Mouse (Mus musculus): ENCODE data around the gene Elovl7.

Gene Elovl7

DNA sequence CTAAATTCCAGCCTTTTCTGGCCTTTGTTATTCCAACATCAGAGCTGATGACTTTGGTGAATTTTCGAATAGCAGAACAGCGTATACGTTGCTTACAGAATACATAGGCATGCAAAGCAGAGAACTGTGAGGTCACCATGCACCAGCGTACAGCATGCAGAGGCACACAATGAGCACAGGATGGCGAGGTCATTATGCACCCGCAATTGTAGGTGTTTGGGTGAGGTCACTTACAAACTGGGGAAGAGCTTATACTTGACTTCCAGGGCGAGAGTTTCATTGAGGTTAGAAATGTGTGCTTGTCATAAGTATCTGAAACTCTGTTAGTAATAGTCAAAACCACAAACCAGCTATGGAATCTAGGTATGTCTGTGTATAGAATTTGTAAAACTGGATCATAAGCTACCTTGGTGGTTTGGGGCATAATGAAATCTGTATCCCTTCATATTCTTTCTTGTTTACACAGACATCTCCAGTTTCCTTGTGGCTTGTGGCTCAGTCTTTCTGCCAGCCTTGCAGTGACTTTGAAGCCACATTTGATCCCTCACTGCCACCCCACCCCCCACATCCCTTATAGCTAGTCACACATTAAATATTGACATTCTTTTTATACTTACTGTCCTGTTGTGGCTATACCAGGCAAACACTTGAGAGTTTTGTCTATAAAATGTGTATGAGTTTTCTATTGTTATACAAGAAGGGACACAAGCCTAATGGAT, 88.9 kb downstream of the Elovl7 start:
- no peak for DNase-seq (ENCODE audit: low read depth)

DNA sequence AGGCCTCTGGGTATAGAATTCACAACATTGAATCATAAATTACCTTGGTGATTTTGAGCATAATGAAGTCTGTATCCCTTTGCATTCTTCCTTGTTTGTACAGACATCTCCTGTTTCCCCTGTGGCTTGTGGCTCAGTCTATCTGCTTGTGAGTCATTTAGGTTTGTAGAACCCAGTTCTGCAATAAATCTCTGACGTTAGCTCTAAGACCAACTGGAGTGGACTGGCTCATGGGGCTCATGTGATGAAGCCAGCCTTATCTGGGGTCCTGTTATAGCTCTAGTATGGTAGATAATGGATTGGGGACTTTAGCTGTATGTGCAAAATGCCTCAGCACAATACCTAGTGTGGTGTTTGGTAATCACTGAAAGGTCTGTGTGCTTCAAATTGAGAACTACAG, 89.6 kb downstream of the Elovl7 start:
- no peak for DNase-seq (ENCODE audit: low read depth)

DNA sequence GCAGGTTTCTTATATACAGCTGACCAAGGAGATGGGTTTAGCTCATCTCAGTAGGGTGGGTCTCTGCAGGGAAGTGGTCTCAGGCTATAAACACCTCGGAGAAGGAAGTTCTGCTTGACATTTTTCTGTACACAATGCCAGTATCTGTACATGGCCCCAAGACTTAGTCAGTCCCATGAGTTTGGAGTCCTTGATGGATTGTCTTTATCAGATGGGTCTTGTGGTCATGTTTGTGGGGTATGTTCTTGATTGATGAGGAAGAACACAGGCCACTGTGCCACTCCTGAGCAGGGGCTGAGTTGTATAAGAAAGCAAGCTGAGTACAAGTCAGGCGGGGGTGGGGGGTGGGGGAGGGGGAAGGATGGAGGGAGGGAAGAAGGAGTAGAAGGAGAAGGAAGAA, 90.5 kb downstream of the Elovl7 start:
- no peak for DNase-seq (ENCODE audit: low read depth)

DNA sequence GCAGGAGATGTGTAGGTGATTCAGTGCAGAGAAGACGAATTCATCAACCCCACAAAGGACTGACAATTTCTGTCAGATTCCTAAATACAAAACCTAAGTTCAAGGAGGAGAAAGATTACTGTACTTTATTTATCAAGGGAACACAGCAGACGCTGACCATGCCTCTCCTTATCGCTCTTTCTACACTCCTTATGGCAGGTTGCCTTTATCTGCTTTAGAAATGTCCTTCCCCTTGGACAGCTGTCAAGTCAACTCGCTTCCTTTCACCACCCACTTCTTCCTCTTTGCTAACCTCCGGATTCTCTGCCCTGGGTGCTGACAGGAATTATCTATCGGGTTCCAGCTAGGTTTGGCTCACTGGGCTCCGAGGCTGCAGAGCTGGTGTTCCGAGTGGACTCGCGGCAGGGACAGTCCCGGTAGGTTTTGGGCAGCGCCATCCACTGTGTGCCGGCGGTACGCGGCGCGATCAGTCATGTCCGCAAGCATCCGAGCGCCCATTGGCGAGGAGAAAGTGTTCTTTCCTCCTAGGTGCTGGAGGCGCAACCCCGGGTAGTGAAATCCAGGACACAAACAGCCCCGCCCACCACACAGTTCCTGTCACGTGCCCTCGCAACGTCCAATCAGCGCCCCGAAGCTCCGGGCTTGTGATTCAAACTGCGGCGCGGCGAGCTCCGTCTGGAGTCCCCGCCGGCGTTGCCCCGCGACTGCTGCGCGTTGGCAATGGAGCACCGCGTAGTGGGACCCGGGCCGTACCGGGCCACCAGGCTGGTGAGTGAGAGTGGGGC, 101.7 kb downstream of the Elovl7 start, which contains the start of gene Depdc1b:
Depdc1b (plus strand) TSS at position 631 of the 785 bp plus-strand sequence.
- peak; percentile 90 for DNase-seq (ENCODE audit: low read depth)

DNA sequence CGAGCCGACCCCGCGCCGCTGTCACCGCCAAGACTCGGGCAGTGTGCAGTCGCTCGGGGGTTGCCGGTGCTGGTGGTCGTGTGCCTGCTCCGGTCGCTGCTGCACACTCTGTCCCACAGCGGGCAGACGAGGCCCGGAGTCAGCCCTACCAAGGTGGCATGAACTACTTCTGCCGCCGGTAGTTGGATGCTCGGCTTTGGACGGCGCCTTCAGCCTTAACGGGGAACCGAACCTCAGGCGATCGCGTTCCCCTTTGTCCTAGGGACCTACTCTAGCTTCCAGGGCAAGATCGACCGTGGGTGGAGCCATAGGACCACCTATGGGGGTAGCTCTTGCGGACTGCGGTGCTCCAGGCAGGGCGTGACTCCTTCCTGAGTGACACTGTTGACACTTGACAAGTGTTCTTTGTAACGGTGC, 102.3 kb downstream of the Elovl7 start:
- DNase-seq (ENCODE audit: low read depth) = no peak

DNA sequence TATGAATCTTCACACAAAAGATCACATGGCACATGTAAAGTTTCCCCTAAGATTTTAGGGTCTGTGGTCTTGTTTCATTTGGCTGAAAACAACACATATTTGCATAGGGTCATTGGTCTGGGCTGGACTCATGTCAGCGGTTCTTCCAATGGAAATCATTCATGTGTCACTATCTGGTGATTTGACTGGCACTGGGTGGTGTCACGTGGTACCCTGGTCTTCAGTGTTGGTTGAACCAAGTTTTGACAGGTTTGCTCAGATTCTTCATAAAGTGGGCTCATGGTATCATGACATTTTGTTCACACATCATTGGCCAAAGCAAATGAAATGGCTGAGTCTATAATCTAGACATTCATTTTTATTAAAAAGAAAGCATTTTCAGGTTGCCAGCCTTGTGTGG, 103.2 kb downstream of the Elovl7 start:
- DNase-seq (ENCODE audit: low read depth) = no peak

DNA sequence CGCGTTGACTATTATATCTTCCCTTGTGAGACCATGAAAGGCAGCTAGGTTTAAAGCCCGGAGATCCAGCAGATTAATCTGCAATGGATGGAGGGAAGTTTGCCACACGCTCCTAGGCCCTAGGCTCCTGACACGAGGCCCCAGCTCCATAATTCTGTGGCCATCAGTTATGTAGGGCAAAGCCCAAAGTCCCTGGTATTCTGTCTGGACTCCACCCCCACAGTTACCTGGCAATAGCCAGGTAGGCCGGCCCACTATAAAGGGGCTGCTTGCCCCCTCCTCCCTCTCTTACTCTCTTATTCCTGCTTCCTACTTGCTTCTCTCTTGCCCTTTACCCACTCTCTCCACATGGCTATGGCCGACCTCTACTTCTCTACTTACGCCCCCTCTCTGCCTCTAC, 104.8 kb downstream of the Elovl7 start:
- no peak for DNase-seq (ENCODE audit: low read depth)

DNA sequence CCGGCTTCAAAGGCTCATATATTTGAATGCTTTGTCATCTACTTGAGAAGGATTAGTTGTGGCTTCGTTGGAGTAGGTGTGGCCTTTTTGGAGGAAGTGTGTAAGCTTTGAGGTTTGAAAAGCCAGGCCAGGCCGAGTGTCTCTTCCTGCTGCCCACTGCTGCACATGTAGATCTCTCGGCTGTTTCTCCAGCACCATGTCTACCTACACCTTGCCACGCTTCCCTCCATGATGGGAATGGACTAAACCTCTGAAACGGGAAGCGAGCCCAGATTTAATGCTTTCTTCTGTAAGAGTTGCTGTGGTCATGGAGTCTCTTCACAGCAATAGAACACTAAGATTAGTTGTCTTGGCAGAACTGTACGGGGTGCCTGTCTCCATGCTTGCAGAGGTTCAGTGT, 106.0 kb downstream of the Elovl7 start:
- DNase-seq (ENCODE audit: low read depth) = no peak

DNA sequence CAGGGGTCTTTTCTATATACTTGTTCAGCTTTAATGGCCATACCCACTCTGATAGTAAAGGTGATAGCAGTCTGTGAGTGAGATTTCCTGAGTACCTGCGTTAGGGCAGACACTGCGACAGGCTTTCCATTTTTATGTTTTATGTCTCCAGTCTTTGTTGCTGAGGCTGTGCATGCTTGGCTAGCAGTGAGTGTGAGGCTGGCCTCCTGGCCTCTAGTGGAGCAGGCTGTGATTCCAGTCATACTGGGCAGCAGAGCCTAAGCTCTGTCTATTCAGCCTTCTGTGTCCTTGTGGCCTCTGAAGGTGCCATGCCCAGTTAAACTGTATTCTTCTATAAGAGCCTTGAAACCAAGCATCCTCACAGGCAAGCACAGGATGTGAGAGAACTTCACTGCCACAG, 108.3 kb downstream of the Elovl7 start:
- no peak for DNase-seq (ENCODE audit: low read depth)

DNA sequence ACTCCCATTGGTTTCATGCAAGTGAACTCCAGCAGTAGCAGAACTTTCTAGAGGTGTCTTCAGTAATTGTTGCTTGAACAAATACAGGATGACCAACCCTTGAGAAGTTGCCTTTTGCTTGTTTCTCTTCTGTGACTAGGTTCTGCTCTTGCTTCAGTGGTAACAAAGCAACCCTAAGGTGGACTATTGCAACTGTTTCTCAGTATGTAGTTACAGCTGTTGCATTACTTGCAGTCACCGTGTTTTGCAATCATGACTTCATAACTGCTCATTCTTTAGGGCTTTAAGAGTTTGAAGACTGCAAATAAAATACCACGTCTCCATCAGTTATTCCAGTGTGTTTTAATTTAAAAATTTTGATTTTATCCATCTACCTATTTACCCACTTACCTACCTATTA, 109.1 kb downstream of the Elovl7 start:
- no peak for DNase-seq (ENCODE audit: low read depth)

DNA sequence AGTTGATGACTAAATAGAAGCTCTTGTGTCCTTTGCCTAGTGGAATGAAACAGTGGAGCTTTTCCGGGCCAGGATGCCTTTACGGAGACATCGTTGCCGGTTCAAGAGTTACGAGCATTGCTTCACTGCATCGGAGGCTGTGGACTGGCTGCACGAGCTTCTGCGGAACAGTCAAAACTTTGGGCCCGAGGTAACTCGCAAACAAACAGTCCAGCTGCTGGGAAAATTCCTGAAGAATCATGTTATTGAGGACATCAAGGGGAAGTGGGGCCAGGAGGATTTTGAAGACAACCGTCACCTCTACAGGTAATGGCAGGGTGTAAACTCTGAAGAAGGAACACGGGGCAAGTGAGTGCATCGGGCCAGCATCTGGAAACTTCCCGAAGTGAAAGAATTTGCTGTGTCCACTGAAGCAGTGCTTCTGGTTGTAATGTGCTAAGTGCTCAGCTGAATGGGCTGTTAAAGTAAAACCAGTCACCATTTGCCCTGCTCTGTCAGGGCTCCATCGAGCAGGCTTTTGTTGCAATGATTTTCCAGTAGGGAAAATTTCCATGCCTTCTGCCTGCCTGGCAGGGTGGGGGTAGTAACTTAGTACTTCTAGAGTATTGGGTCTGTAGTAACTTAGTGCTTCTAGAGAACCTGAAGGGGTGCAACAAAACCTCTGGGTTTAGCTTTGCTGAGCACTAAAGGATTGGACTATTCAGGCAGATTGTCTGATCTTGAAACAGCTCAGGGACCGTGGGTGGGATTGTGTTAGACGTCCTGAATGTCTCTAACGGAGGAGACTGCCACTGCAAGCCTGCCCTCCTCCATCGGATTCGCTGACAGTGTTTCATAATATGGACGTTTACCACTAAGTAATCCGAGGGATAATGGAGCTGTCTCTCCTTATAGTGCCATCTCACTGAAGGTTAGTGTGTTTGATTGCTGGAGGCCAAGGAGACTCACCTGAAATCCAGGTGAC, 109.9 kb downstream of the Elovl7 start:
- no peak for DNase-seq (ENCODE audit: low read depth)

DNA sequence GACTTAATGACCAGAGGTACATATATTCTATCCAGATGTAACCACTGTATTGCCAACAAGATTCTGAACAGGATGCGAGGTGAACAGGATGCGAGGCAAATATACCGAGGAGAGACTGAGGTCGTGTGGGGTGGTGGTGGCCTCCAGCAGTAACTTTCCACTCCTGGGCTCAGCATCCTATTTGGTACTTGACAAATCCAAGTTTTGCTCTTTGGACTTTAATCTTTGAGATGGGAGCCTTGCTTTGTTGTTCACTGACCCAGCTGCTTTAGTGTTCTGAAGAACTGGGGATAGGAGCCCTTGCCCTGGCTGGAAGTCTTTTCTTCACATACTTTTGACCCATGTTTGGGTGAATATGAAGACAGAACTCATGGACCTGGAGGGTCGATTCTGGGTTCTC, 111.7 kb downstream of the Elovl7 start:
- DNase-seq (ENCODE audit: low read depth) = no peak

DNA sequence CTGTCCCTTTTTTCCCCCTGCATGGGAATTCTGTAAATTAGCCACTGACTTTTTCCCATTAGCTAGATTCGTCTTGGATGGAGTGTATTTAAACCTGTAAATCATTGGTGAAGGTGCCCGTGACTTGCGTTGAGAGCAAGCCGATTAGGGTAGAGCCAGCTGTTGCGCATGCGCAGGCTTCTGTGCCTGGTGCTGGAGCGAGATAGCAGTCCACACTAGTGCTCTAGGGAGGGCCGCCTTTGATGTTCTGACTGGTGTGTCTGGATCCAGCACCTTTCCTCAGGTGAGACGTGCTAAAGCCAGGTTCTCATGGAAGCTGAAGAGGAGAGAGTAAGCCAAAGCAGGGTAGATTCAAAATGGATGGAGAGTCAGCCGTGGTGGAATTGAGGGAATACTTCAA, 112.1 kb downstream of the Elovl7 start:
- DNase-seq (ENCODE audit: low read depth) = no peak

DNA sequence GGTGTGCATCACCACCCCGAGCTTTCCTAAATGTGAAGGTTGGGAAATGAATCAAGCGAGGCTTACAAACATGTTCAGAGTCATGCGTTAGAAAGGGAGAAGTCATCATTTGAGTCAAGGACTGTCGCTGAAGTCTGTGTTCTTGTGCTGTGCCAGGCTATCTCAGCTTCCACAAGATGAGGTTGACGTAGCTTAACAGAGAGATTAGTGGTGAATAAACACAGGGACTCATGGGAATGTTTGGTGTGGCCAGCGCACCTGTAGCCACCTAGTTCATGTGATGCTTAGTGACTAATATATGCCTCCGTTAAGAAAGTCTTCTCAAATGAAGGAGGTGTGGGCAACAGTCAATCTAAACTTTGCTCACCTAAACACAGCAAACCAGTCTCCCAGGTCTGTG, 112.8 kb downstream of the Elovl7 start:
- DNase-seq (ENCODE audit: low read depth) = no peak

DNA sequence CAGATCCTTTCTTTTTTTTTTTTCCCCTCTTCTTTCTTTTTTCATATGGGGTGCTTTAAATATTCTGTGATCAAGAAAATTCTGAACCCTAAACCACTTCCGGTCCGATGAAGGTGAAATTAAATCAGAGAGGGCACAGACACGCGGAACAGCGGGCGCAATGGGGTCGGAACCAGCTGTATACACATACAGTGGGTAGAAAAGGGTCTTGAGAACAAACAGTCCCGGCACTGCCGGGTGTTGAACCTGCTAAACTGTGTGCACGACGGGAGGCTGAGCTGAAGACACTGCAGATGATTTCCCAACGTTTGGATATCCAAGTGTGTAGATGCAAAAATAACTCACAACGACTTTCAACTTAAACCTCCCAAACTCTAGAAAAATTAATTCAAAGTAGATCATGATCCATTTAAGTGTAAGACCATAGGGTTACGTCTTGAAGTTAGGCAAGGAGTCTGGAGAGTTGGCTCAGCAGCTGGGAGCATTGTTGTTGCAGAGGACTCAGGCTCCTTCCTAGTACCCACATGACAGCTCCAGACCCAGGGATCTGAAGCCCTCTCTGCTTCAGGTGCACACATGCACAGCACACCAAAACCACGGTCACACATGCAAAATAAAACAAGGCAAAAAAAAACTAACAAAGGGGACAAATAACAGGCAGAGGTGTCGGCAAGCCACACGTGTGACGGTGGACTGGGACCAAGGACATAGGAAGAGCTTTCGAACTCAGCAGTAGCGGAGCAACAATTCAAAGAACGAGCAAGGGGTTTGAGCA, 114.4 kb downstream of the Elovl7 start:
- no peak for DNase-seq (ENCODE audit: low read depth)

DNA sequence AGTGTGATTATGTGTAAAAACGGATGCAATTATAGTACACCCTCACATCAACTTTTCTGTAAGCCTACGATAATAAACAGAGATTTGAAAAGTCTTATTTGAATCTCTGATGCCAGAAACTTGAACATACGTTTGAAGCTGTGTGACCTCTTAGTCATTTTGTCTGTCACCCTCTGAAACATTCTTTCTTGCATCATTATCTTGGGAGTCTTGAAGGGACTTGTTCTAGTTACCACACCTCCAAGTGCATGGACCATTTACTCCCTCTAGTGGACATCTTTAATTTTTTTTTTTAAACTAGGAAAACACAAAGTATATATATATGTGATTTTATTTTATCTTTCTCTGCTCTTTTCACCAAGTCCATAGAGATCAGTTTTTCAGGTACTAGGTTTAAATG, 115.5 kb downstream of the Elovl7 start:
- peak; percentile 25 for DNase-seq (ENCODE audit: low read depth)
